Mouse (Mus musculus) G1E (cell line): ENCODE measurements around the gene Ush1c. TPM values are rescaled to one million over a fixed set of nuclear protein-coding genes. Genes with fewer than 3 reads are reported as not detected.

Experiments
- ATAC-seq: 2 replicates; pipeline ENCODE4 v1.8.0; 2016; ENCODE audit warnings: mild to moderate bottlenecking; ENCODE audit not compliant: insufficient number of reproducible peaks, poor library complexity, low FRiP score, severe bottlenecking; ENCODE audit errors: extremely low read depth
- DNase-seq: peaks from one replicate; pipeline ENCODE4 v3.0.0; 2012; ENCODE audit warnings: low spot score
- H3K27me3 ChIP-seq: 2 replicates; pipeline ENCODE4 v1.6.1; 2012; ENCODE audit warnings: mild to moderate bottlenecking, low read length, inconsistent platforms; ENCODE audit not compliant: insufficient read depth
- H3K36me3 ChIP-seq: replicated peaks from 2 replicates; pipeline ENCODE3; 2012; ENCODE audit warnings: mild to moderate bottlenecking, inconsistent platforms
- H3K4me1 ChIP-seq: 2 replicates; pipeline ENCODE4 v1.6.1; 2012; ENCODE audit warnings: low read depth, low read length, inconsistent platforms, mixed read lengths; ENCODE audit not compliant: insufficient read depth
- H3K4me3 ChIP-seq: 2 replicates; pipeline ENCODE4 v1.5.1; 2012; ENCODE audit warnings: low read depth, mild to moderate bottlenecking, inconsistent platforms, low read length, moderate library complexity, mixed read lengths
- H3K9me3 ChIP-seq: replicated peaks from 2 replicates; pipeline ENCODE4 v1.6.1; 2012; ENCODE audit warnings: inconsistent platforms
- CTCF ChIP-seq: IDR thresholded peaks from 2 replicates; pipeline ENCODE4 v1.5.1; 2012; ENCODE audit warnings: low read depth, low read length, inconsistent platforms, mixed read lengths
- GATA1 ChIP-seq: IDR thresholded peaks from 2 replicates; pipeline ENCODE4 v1.6.1; 2012; ENCODE audit warnings: borderline replicate concordance, low read length, inconsistent platforms, mixed read lengths
- GATA2 ChIP-seq: IDR thresholded peaks from 2 replicates; pipeline ENCODE4 v1.6.1; 2012; ENCODE audit warnings: low read depth, low read length, inconsistent platforms, borderline replicate concordance
- POLR2AphosphoS5 ChIP-seq: IDR thresholded peaks from 2 replicates; pipeline ENCODE4 v1.6.1; 2012; ENCODE audit warnings: low read depth, low read length, inconsistent platforms; ENCODE audit not compliant: insufficient replicate concordance
- TAL1 ChIP-seq: conservative IDR thresholded peaks from 2 replicates; pipeline ENCODE4 v1.6.1; 2012; ENCODE audit warnings: low read depth, low read length, inconsistent platforms, mixed read lengths
- polyA plus RNA-seq: library from polyadenylated mRNA; stranded (reverse); fragments of >175 nt; gene quantifications from 2 replicates; pipeline ENCODE4 v1.2.3, GENCODE M21; 2012
- total RNA-seq, 2 experiments: library from RNA; stranded (forward) in 1 of 2; stranded (reverse) in 1 of 2; fragments of 200-1000 nt in 1 of 2; fragments of >200 nt in 1 of 2; fragmentation: Nextera tagmentation in 1 of 2; gene quantifications; 2 replicates each; pipeline ENCODE4 v1.2.3; 2014 to 2017

Gene Ush1c
- total and polyA plus RNA-seq, 3 experiments, result not detected

GRCm38 (mm10) chr7:46154498-46155488 lies 83.5 kb downstream of the Ush1c start:
- peaks cover 7% of the 10 kb centered on the region for H3K27me3 ChIP-seq
- ATAC-seq, result no peak
- H3K4me1 ChIP-seq, result peaks cover 2% of the 10 kb centered on the region

GRCm38 (mm10) chr7:46152819-46153351 lies 85.4 kb downstream of the Ush1c start:
- Histone ChIP-seq H3K36me3 (no peaks in the 10 kb centered on the region), H3K4me1 (peaks cover 2% of the 10 kb centered on the region), H3K4me3 (no peak overlapping the region), H3K9me3 (no peaks in the 10 kb centered on the region), H3K27me3 (peaks cover 7% of the 10 kb centered on the region)
- ATAC-seq (no peak), DNase-seq (no peak)
- TF ChIP-seq CTCF (no peak), TAL1 (no peak), POLR2AphosphoS5 (no peak), GATA2 (no peak), GATA1 (no peak)

More at GRCm38 (mm10) chr7:46154498-46155488, 83.5 kb downstream of the Ush1c start:
- Histone ChIP-seq H3K36me3 (no peaks in the 10 kb centered on the region), H3K9me3 (no peaks in the 10 kb centered on the region), H3K4me3 (no peak overlapping the region)
- TF ChIP-seq POLR2AphosphoS5, result no peak
- TF ChIP-seq GATA1, result no peak
- no peak for TF ChIP-seq CTCF
- no peak for TF ChIP-seq TAL1
- TF ChIP-seq GATA2, result no peak
- no peak for DNase-seq

DNA sequence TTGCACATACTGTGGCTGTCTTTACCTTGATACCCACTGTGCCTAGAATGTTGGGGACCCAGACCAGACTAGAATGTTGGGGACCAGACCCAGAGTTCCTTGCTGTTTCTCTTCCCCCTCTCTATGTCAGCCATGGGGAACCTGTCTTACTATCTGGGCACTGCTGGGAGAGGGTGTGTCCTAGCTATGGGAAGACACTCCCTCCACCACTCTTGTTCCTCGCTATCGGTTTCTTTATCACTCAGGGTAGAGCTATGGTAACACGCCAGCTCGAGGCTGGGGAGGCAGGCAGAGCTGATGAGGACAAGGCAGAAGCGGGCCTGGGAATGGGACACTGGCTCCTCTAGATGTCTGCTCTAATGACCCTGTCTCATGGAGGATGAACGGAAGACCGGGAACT lies 90.9 kb downstream of the Ush1c start:
- Histone ChIP-seq H3K27me3 (peaks cover 3% of the 10 kb centered on the region; the same call in 1 of the 2 replicates), H3K4me3 (no peak overlapping the region), H3K4me1 (peaks cover 2% of the 10 kb centered on the region), H3K36me3 (no peaks in the 10 kb centered on the region), H3K9me3 (no peaks in the 10 kb centered on the region)
- ATAC-seq (no peak), DNase-seq (no peak)
- TF ChIP-seq GATA2 (no peak), CTCF (no peak), GATA1 (no peak), POLR2AphosphoS5 (no peak), TAL1 (no peak)

DNA sequence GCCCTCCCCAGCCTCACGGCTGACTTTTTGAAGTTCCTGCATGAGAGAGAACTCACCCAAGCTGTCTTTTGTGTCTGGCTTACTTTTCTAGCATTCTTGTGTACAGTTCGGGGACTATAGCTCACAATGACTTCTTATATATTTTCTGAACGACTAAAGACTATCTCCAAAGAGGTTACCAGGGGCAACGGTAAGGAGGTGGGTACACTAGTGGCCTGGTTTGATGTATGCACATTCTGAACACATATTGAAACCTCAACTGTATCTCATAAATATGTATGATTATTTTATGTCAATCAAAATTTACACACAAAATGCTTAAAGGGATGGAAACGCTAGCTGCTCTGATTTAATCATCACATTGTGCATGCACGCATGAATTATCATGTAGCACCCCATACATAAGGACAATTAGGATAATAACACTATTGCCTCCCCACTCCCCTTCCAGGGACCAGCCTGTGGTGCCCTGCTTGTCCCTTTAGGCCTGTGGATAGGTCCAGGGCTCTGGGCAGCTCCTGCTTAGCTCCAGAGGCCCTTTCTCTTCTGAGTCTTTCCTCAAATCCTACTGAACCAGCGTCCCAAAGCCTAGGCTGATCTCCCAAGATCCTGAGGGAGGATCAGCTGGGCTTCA lies 91.5 kb downstream of the Ush1c start:
- H3K36me3 ChIP-seq, result no peaks in the 10 kb centered on the region
- no peaks in the 10 kb centered on the region for H3K9me3 ChIP-seq
- DNase-seq, result no peak
- H3K27me3 ChIP-seq, result peaks cover 3% of the 10 kb centered on the region; the same call in 1 of the 2 replicates
- TF ChIP-seq CTCF (no peak), GATA1 (no peak), POLR2AphosphoS5 (no peak), GATA2 (no peak), TAL1 (no peak)
- no peaks in the 10 kb centered on the region for H3K4me1 ChIP-seq
- H3K4me3 ChIP-seq, result no peak overlapping the region
- no peak for ATAC-seq

Other genes starting within 250 kb of the Ush1c start
- not detected in 2 replicates for gene Abcc6, start 208.2 kb downstream of the Ush1c start, total RNA-seq (2014; fragmentation: Nextera tagmentation)
- gene Abcc6, start 208.2 kb downstream of the Ush1c start, total RNA-seq (2017), result under 0.01 TPM in 2 replicates
- 0.02 TPM in 1 of 2 replicates, not detected in the other for gene Abcc6, start 208.2 kb downstream of the Ush1c start, polyA plus RNA-seq
- 26.4 and 35.0 TPM in 2 replicates for gene Nomo1, start 204.8 kb downstream of the Ush1c start, total RNA-seq (2014; fragmentation: Nextera tagmentation)
- gene Nomo1, start 204.8 kb downstream of the Ush1c start, total RNA-seq (2017), result 47.8 and 52.7 TPM in 2 replicates
- 43.8 and 47.2 TPM in 2 replicates for gene Nomo1, start 204.8 kb downstream of the Ush1c start, polyA plus RNA-seq
- not detected in 2 replicates for gene Kcnj11, start 137.7 kb downstream of the Ush1c start, total RNA-seq (2014; fragmentation: Nextera tagmentation)
- 0.23 TPM in 1 of 2 replicates, not detected in the other for gene Kcnj11, start 137.7 kb downstream of the Ush1c start, total RNA-seq (2017)
- gene Kcnj11, start 137.7 kb downstream of the Ush1c start, polyA plus RNA-seq, result not detected in 2 replicates
- not detected in 2 replicates for gene Abcc8, start 58.5 kb downstream of the Ush1c start, total RNA-seq (2014; fragmentation: Nextera tagmentation)
- gene Abcc8, start 58.5 kb downstream of the Ush1c start, total RNA-seq (2017), result 0.11 and 0.23 TPM in 2 replicates
- not detected in 2 replicates for gene Abcc8, start 58.5 kb downstream of the Ush1c start, polyA plus RNA-seq
- gene Otog, start 2.5 kb upstream of the Ush1c start, total RNA-seq (2014; fragmentation: Nextera tagmentation), result not detected in 2 replicates
- 0.05 and 0.06 TPM in 2 replicates for gene Otog, start 2.5 kb upstream of the Ush1c start, total RNA-seq (2017)
- not detected in 2 replicates for gene Otog, start 2.5 kb upstream of the Ush1c start, polyA plus RNA-seq
- gene Myod1, start 138.0 kb upstream of the Ush1c start, total RNA-seq (2014; fragmentation: Nextera tagmentation), result not detected in 2 replicates
- gene Myod1, start 138.0 kb upstream of the Ush1c start, total RNA-seq (2017), result 0.05 TPM in 1 of 2 replicates, not detected in the other
- gene Myod1, start 138.0 kb upstream of the Ush1c start, polyA plus RNA-seq, result not detected in 2 replicates
- gene Kcnc1, start 158.0 kb upstream of the Ush1c start, total RNA-seq (2014; fragmentation: Nextera tagmentation), result not detected in 2 replicates
- gene Kcnc1, start 158.0 kb upstream of the Ush1c start, total RNA-seq (2017), result 0.06 and 0.11 TPM in 2 replicates
- gene Kcnc1, start 158.0 kb upstream of the Ush1c start, polyA plus RNA-seq, result not detected in 2 replicates